Mouse (Mus musculus): ENCODE data around the gene Celf2.

The Celf2 gene

DNA sequence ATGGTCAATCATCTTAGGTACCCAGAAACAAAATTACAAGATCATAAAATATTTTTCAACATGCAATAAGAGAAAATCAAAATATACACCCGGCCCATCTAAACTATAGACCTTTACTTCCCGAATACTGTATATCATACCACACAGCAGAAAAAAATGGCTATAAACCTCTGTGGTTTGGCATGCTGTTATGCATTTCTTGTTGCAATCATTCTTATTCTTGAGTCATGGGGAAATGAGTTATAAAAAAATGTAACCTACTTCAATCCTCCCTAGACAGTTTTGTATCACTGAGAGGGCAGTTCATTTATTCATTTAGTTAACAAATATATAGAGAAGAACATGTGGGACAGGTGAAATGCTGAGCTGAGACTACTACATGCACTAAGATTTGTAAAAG, 291.3 kb downstream of the Celf2 start:
- intact Hi-C loops (cut with DNase I) = no loop called here

DNA sequence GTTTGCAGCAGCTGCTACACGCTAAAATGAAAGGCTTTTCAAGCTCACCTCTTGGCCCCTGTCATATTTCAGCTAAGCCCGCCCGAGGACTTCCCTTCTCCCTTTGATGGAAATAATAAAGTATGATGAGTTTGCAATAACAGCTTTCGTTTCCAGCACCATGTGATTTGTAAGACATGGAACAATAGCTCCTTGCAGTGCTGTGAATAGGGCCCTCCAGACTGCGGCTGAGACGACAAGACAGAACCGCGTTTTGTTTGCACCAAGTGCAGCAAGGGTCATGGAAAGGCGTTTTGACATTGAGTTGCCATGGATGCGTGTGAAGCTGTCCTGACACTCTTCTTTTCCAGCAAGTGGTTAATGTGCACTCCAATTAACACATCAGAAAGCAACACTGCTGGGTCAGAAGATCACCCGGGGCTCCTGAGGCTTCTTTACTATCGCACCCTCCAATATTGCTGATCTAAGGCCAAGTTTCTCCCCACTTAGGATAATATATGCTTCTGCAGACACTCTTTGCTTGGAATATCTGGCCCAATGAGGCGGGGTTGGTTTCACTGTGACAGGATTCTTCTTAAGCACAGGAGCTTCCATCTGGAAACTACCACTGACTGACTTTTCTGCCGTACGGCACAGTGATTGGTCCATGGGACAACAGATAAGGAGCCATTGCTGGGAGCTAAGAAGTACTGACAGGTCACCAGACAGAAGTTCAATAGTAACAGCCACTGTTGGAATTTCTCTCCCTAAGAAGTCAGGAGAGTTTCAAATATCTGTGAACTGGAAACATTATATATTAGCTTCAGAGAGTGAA, 301.5 kb downstream of the Celf2 start:
- intact Hi-C loops (cut with DNase I) = no loop called here

- intact Hi-C loops (cut with DNase I) = no loop called here
These were observed 315.9 kb downstream of the Celf2 start for GRCm38 (mm10) chr2:7193413-7193812.

DNA sequence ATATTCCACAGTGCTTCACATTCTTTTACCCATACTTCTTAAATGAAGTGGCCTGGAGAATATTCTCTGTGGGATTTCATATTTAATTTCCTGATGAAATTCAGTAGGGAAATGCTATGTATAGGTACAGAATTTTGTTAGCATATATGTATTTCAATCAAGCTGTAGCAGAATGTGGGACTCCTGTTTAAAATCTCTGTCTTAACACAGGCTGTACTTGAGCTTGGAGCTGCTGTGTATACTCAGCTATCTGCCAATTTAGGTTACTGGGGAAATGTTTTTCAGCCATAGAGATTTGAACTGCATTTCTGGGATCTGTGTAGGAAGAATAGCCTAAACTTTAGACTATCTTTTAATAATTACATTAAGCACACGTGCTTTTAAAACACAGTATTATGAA, 330.2 kb downstream of the Celf2 start:
- intact Hi-C loops (cut with DNase I) = no loop called here

DNA sequence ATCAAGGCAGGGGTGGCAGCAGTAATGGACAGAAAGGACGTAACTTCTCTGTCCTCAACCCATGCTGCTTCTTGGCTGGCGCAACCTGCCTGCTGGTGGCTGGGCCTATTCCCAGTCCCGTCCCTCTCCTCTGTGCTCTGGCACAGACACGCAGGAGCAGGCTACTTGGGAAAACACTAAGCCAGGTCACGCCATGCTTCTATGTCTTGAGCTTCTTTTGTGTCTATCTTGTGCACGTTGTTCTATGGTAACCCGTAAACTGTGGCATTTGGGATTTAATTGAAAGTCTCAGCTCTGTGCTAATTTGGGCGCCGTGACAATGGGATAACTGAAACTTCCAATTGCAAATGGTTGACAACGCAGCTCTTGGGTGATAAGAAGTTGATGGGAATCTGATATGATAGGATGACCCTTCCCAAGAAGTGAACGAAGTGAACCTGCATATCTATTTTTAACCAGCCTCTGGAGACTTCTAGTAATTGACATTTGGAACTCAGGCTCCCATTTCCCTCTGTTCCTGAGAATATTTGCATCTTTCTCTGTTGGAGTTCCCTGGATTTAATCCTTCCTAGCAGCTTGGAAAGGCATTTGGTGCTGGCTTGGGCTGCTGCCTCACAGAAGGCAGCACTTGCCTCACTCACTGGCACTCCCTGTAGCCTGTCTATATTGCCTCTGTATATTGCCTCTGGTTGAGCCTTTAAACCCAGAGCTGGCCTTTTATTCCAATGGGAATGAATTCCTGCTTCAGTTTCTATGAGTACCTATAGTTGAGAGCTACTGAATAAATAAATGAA, 335.9 kb downstream of the Celf2 start:
- intact Hi-C loops (cut with DNase I) = no loop called here

DNA sequence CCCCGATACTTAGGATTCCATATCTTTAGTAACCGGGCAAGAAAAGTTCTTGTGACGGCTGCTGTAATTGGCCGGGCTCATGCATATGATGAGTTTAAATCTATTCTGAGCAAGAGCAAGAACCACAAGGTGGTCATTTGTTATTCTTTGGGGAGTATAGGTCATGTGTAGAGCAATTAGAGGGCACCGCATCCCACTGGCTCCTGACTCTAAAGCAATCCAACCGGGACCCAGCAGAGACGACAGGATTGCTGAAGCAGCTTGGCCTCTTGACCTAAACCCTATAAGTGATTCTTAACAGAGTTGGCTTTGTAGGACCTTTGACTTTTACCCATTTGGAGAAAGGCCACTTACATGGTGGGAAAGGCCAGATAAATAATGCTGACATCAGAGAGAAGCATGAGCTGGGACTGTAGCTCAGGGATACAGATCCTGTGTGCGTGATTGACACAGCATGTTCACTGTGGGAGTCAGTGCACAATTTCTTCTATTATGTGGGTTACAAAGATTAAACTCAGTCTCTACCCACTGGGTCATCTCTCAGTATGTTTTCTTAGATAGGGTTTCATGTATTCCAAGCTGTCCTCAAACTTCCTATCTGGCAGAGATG, 338.2 kb downstream of the Celf2 start:
- intact Hi-C loops (cut with DNase I) = no loop called here

DNA sequence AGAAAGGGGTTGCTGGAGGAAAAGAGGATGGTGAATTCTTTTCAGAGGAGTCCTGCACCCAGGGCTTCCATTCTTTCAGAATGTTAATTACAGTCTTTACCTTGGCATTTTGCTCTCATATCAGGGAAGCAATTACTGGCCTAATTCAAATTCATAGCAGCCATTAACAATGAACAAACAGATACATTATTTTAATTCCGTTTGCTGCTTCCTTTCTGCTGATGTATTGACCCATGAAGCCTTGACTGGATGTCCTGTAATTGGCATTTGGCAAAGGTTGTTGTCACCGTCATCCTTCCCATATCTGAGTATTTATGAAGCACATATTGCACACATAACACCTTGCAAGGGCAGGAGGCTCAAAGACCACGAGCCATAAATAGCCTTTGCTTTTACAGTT, 343.6 kb downstream of the Celf2 start:
- intact Hi-C loops (cut with DNase I) = no loop called here

DNA sequence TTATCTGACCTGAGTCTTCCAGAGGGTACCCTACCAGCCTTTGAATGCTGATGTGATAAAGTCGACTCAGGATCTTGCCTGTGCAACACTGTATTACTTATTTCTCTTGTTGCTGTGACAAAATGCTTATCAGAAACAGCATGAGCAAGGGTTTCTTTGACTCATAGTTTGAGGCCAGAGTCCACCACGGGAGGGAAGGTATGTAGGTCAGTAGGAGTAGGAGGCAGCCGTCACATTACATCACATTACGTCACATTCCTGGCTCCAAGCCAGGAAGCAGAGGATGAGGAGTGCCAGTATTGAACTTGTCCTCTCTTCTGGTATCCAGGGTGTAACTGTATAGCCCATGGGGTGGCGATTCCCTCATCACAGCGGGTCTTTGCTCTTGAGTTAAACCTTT, 349.3 kb downstream of the Celf2 start:
- intact Hi-C loops (cut with DNase I) = no loop called here

DNA sequence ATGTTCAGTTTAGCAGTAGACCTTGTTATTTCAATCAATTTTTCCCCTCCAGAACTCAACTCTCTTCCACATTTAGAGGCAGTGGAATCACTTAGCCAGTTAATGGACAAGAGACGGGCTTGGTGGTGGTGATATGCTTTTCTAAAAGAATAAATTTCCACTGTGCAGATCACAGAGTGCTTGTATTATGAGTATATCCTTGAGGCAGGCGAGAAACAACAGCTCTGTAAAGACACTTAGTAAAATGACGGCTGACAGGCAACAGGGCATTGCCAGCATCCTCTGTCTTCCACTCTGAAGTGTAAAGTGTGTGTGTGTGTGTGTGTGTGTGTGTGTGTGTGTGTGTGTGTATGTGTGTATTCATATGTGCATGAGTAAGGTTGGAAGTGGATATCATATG, 362.1 kb downstream of the Celf2 start:
- intact Hi-C loops (cut with DNase I) = no loop called here

GRCm38 (mm10) chr2:7145541-7146043, 363.8 kb downstream of the Celf2 start:
- intact Hi-C loops (cut with DNase I) = no loop called here

DNA sequence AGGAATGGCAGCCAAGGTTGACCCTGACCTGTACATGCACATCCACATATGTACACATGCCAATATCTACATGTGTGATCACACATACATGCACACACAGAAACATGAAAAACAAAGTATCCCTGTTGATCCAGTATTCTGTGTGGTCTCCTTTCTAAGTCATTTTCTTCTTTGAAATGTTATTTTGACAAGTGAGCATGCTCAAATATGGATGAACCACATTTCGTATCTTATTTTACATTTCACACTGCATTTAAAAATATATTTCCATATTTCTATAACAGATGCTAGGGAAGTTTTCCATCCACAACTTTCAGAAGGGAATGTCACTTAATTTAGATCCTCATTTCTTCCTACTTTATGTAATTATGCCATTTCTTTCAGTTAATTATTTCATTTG, 364.5 kb downstream of the Celf2 start:
- intact Hi-C loops (cut with DNase I) = no loop called here

DNA sequence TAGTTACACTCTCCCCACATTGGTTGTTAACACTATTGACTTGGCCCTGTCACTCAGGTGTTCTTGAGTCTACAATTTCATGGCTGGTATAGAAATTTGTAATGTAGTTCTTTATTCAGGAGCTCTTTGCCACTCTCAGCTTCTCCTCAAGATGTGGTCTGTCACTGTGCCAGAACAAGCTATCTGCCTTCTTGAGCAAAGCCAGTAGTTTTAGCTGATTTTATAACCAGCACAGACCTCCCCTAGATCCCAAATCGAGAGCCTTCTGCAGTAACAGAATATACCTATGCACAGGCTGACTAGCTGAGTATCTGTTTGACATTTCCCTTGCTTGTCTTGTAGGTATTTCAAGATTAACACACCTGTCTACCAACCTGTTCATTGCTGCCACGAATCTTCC, 386.0 kb downstream of the Celf2 start:
- intact Hi-C loops (cut with DNase I) = no loop called here

GRCm38 (mm10) chr2:7115801-7116200, 393.6 kb downstream of the Celf2 start:
- intact Hi-C loops (cut with DNase I) = no loop called here

DNA sequence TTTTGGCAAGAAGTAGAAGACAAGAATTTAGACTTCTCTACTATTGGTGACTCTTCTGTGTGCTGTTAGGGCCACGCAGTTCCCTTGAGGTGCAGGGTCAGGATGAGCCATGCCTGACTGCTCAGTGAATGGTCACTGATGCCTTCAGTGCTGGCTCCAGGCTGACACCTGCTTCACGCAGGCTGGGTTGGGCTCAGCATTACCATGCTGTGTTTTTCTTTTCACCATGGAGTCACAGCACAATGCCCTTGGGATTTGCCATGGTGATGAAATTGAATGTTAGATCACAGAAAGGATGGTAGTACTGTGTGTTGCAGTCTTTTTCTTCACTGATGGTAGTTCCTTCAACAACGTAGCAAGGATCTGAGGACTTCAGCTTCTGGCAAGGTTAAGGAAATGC, 394.2 kb downstream of the Celf2 start:
- intact Hi-C loops (cut with DNase I) = no loop called here

DNA sequence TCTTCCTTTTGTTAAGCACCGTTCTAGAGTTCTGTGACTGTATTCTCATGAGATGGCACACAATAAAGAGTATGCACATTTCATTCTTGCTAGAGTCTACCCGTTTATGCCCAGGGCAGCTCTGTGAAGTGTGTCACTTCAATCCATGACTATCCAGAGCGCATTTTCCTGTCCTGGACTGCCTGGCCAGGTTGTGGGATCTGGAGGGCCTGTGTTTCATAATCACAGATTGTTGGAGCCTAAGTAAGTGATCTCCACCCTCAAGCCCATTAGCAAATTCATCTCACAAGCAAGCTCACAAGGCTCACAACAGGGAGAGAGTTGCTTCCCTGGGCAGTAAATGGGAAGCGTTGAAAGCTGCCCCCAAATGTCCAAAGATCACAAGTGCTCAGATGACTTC, 395.6 kb downstream of the Celf2 start:
- intact Hi-C loops (cut with DNase I) = no loop called here

- intact Hi-C loops (cut with DNase I) = no loop called here
These were observed 397.1 kb downstream of the Celf2 start for GRCm38 (mm10) chr2:7112156-7112813.

DNA sequence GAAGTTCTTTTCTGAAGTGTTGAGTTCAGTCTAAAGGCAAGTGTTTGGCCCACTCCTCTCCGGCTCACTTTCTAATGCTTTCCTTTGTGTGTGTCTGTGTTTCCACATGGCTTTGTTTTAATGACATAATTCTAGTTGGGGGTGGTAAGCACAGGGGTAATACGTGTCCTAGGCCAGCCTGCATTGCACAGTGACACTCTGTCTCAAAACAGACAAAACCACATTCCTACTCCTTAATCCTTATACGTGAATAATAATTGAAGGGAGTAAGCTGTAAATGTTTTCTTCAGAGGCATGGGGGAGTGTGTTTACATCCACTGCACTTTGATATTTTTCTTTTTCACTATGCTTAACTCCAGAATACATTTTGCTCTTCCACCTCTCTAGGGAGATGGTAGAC, 415.9 kb downstream of the Celf2 start:
- intact Hi-C loops (cut with DNase I) = no loop called here

DNA sequence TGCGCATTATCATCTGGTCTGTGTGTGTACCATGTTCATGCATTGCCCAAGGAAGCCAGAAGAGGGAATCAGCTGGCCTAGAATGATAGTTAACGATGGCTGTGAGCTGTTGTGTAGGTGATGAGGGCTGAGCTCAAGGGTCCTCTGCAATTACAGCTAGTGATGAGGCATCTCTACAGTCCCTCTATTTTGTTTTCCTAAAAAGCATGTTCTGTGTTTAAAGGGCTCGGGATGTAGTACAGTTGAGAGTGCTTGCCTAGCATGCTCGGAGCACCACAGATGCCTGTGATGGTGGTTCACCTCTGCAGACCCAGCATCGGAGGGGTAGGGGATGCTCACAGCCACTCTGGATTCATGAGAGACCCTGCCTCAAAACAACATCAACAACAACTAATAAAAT, 416.7 kb downstream of the Celf2 start:
- intact Hi-C loops (cut with DNase I) = no loop called here

DNA sequence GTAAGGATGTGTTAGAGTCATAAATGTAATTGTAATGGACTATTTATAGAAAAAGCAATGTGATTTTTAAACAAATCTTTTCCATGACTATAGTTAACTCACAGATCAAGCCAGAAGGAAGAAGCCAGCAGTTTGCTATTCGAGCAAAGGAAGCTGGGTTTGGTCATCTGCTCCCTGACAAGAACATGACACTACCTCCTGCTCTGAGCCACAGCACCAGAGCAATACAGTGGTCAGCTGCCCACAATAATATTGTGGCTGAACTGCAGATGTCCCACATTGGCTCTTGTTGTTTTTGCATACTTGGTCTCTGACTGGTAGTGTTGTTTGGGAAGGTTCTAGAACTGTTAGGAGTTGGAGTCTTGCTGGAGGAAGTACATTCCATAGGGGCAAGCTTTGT, 418.9 kb downstream of the Celf2 start:
- intact Hi-C loops (cut with DNase I) = no loop called here

GRCm38 (mm10) chr2:7089069-7089834, 420.1 kb downstream of the Celf2 start:
- intact Hi-C loops (cut with DNase I) = no loop called here

DNA sequence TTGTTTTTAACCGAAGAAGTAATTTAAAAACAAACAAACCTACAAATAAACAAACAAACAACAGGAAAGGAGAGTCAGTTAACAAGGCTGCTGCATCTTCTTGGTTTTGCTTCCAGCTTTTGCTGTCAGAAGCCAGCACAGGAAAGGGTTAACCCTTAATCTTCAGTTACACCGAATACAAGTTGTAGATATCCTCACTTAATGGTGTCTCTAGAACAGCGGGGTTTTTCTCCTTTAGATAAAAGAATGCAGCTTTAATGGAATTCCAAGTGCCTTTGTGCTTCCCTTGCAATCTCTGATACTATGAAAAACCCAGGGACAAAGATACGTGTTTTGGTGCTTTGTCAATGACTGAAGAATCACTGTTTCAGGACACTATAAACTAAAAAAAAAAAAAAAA, 420.8 kb downstream of the Celf2 start:
- intact Hi-C loops (cut with DNase I) = no loop called here
